Mouse (Mus musculus): Measurements from ENCODE around the gene Kifc3. TPM values are rescaled to one million over a fixed set of nuclear protein-coding genes. Genes with fewer than 3 reads are reported as not detected.

Gene Kifc3
- polyA plus RNA-seq, 1 experiment from 2014 or later = 19.8 TPM

DNA sequence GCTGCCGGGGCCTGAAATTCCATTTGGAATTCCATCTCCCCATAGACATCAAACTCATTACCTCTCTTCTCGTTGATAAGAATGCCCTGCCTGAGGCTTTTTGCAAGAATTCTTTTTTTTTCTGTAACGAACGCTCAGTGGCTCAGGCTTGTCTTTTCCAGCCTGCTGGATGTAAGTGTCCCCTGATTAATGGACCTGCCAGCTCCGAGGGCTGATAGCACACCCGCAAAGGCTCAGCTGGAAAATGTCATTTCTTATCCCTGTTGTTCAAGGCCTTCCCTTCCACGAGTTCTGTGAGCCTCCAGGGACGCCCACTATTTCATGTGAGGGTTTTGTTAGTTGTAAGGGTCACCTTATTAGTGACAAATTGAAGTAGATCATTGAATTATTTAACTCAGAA, 3.3 kb upstream of the Kifc3 start:
- Histone ChIP-seq H3K4me3 (ENCODE audit: low read length) (no peak overlapping the region), H3K27ac (ENCODE audit: low read depth, low read length) (peak overlapping the region; percentile 49; the same call in 1 of the 2 replicates), H3K4me1 (ENCODE audit: control insufficient read depth, insufficient read depth, low read length) (0 out of 2 replicates have a peak, but pooled peaks cover 3% of the 10 kb centered on the region), H3K9me3 (ENCODE audit: control insufficient read depth, low read length) (no peaks in the 10 kb centered on the region), H3K36me3 (ENCODE audit: control insufficient read depth, insufficient read depth, low read length) (no peaks in the 10 kb centered on the region), H3K27me3 (ENCODE audit: control insufficient read depth, insufficient read depth, low read length) (no peaks in the 10 kb centered on the region), H3K9ac (ENCODE audit: low read depth, low read length) (no peak overlapping the region), H3K4me2 (replicated peaks; ENCODE audit: low read depth, low read length) (no peak overlapping the region)
- WGBS = 14% methylated on average over 8 of the region's 8 CpGs
- no peak for ATAC-seq (ENCODE audit: low FRiP score, low TSS enrichment)

DNA sequence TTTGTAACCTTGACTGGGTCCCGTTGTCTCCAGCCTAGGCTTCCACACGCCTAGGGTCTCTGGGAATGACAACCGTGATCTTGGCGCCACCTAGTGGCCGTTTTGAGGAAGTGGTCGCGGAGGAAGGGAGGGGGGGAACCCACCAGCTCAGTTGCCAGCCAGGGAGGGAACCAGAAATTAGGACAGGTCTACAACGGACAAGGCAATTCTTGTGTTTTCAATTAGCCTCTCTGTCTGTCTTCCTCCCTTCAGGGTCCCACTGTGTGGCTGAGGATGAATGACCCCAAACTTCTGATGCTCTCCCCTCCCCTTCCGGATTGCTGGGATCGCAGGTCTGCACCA, 1.4 kb upstream of the Kifc3 start:
- 24% methylated on average over 9 of the region's 10 CpGs for WGBS
- Histone ChIP-seq H3K36me3 (ENCODE audit: control insufficient read depth, insufficient read depth, low read length) (no peaks in the 10 kb centered on the region), H3K9ac (ENCODE audit: low read depth, low read length) (no peak overlapping the region), H3K4me1 (ENCODE audit: control insufficient read depth, insufficient read depth, low read length) (no peaks in the 10 kb centered on the region), H3K27ac (ENCODE audit: low read depth, low read length) (no peak overlapping the region), H3K27me3 (ENCODE audit: control insufficient read depth, insufficient read depth, low read length) (no peaks in the 10 kb centered on the region), H3K4me3 (ENCODE audit: low read length) (no peak overlapping the region), H3K9me3 (ENCODE audit: control insufficient read depth, low read length) (no peaks in the 10 kb centered on the region), H3K4me2 (replicated peaks; ENCODE audit: low read depth, low read length) (no peak overlapping the region)
- peak; percentile 77 for ATAC-seq (ENCODE audit: low FRiP score, low TSS enrichment)

DNA sequence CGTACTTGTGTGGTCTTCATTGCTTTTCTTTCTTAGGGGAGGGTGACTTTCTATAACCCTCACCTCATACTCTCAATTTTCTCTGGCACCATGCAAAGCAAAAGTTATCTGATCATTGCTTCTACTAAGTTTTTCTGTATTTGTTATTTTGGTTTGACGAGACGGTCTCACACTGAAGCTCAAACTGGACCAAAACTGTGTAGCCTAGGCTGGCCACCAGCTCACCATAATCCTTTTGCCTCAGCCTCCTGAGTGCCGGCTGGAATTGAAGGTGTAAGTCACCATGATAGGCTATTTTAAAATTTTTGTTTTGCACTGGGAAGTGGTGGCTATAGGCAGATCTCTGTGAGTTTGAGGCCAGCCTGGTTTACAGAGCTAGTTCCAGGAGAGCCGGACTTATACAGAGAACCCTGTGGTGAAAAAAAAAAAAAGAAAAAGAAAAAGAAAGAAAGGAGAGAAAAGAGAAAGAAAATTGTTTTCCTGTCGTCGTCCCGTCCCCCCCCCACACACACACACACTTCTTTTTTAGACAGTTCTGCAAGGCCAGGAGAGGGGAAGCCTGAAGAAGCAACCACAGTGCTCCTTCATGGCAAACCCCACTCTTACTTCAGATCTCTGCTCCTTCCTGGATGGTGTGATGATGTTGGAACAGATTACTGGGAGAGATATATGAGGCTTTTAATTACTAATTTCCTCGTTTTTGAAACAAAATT, 870 bp upstream of the Kifc3 start:
- Histone ChIP-seq H3K4me2 (replicated peaks; ENCODE audit: low read depth, low read length) (no peak overlapping the region), H3K4me3 (ENCODE audit: low read length) (no peak overlapping the region), H3K36me3 (ENCODE audit: control insufficient read depth, insufficient read depth, low read length) (no peaks in the 10 kb centered on the region), H3K27ac (ENCODE audit: low read depth, low read length) (no peak overlapping the region), H3K4me1 (ENCODE audit: control insufficient read depth, insufficient read depth, low read length) (no peaks in the 10 kb centered on the region), H3K9me3 (ENCODE audit: control insufficient read depth, low read length) (no peaks in the 10 kb centered on the region), H3K9ac (ENCODE audit: low read depth, low read length) (no peak overlapping the region), H3K27me3 (ENCODE audit: control insufficient read depth, insufficient read depth, low read length) (no peaks in the 10 kb centered on the region)
- WGBS = 50% methylated on average over 9 of the region's 9 CpGs
- no peak for ATAC-seq (ENCODE audit: low FRiP score, low TSS enrichment)

DNA sequence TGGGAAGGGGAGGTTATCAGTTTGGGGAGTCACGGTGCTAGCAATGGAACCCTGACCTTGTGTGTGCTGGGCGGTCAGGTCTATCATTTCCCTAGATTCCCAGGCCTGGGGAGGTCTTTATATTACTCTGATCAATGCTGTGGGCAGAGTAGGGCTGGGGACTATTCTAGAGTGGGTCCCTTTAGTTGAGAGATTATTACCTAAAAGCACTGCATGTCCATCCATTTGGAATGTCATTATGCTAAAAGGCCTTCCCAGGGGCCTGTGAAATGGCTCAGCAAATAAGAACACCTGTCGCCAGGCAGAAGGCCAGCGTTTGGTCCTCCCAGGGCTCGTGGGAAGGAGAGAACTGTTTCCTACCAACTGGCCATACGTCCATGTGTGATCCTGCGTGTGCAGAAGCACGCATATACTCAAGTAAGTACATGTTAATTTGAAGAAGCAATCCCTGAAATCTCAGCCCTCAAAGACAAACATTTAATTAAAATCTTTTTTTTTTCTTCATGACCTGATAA, 499 bp downstream of the Kifc3 start:
- Histone ChIP-seq H3K4me3 (ENCODE audit: low read length) (no peak overlapping the region), H3K27me3 (ENCODE audit: control insufficient read depth, insufficient read depth, low read length) (no peaks in the 10 kb centered on the region), H3K4me1 (ENCODE audit: control insufficient read depth, insufficient read depth, low read length) (no peaks in the 10 kb centered on the region), H3K9ac (ENCODE audit: low read depth, low read length) (no peak overlapping the region), H3K36me3 (ENCODE audit: control insufficient read depth, insufficient read depth, low read length) (no peaks in the 10 kb centered on the region), H3K9me3 (ENCODE audit: control insufficient read depth, low read length) (no peaks in the 10 kb centered on the region), H3K4me2 (replicated peaks; ENCODE audit: low read depth, low read length) (no peak overlapping the region), H3K27ac (ENCODE audit: low read depth, low read length) (no peak overlapping the region)
- WGBS = 73% methylated on average over 8 of the region's 8 CpGs
- no peak for ATAC-seq (ENCODE audit: low FRiP score, low TSS enrichment)

DNA sequence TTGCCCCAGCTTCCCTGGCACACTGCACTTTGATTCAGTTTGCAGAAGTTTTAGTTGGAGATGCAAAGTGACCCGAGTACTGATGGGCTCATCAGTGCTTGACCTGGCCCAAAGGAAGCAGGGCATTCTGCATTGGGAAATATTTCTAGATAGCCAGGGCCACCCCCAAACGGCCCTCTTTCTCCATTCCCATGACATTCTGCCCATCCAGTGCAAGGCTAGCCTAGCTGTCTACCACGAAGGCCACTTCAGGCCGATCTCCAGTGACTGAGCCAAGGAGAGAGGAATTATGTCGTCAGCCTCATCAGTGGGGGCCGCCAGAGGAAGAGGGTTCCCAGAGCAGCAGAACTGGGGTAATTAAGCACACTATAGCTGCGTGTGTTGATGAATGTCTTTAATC, 1.1 kb downstream of the Kifc3 start:
- Histone ChIP-seq H3K4me2 (replicated peaks; ENCODE audit: low read depth, low read length) (no peak overlapping the region), H3K9me3 (ENCODE audit: control insufficient read depth, low read length) (no peaks in the 10 kb centered on the region), H3K27me3 (ENCODE audit: control insufficient read depth, insufficient read depth, low read length) (no peaks in the 10 kb centered on the region), H3K4me3 (ENCODE audit: low read length) (no peak overlapping the region), H3K4me1 (ENCODE audit: control insufficient read depth, insufficient read depth, low read length) (no peaks in the 10 kb centered on the region), H3K9ac (ENCODE audit: low read depth, low read length) (no peak overlapping the region), H3K27ac (ENCODE audit: low read depth, low read length) (no peak overlapping the region), H3K36me3 (ENCODE audit: control insufficient read depth, insufficient read depth, low read length) (no peaks in the 10 kb centered on the region)
- ATAC-seq (ENCODE audit: low FRiP score, low TSS enrichment) = no peak
- WGBS = 67% methylated on average over 7 of the region's 7 CpGs

DNA sequence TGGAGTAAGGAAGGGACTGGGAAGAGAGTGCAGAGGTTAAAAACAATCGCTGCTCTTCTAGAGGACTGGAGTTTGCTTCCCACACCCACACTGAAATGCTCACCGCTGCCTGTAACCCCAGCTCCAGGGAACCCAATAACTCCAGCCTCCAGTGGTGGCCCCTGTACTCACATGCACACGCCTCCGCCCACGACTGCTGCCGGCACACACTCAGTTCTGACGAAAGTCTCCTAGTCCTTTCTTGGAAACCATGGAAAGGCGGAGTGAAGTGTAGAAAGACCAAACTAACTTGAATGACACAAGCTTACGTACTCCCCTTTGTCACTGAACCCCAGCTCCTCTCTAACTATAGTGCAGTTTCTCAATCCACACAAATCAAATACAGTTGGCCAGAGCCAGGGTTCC, 2.6 kb downstream of the Kifc3 start:
- H3K27me3 ChIP-seq (ENCODE audit: control insufficient read depth, insufficient read depth, low read length) = no peaks in the 10 kb centered on the region
- no peak overlapping the region for H3K9ac ChIP-seq (ENCODE audit: low read depth, low read length)
- H3K4me1 ChIP-seq (ENCODE audit: control insufficient read depth, insufficient read depth, low read length) = no peaks in the 10 kb centered on the region
- H3K4me2 ChIP-seq (replicated peaks; ENCODE audit: low read depth, low read length) = no peak overlapping the region
- no peak for ATAC-seq (ENCODE audit: low FRiP score, low TSS enrichment)
- no peaks in the 10 kb centered on the region for H3K9me3 ChIP-seq (ENCODE audit: control insufficient read depth, low read length)
- 60% methylated on average over 9 of the region's 9 CpGs for WGBS
- H3K36me3 ChIP-seq (ENCODE audit: control insufficient read depth, insufficient read depth, low read length) = no peaks in the 10 kb centered on the region
- no peak overlapping the region for H3K4me3 ChIP-seq (ENCODE audit: low read length)
- H3K27ac ChIP-seq (ENCODE audit: low read depth, low read length) = no peak overlapping the region

DNA sequence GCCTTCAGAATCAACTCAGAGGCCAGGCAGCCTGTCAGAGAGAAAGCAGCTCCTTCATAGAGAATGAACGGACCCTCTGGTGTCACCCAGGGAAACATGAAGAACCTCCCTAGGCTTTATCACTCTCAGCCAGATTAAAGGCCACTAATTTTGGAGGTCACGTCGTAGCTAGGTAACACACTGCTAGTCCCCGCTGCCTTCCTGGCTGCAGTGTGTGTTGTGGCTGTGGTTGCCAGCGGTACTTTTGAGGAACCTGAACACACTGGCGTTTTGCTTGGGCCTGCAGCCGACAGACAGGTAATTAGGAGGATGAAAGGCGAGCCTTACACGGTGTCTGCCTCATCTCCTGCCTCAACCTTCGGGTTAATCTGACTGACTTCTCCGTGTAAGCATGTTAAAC, 6.9 kb downstream of the Kifc3 start:
- H3K9me3 ChIP-seq (ENCODE audit: control insufficient read depth, low read length) = no peaks in the 10 kb centered on the region
- no peaks in the 10 kb centered on the region for H3K27me3 ChIP-seq (ENCODE audit: control insufficient read depth, insufficient read depth, low read length)
- 62% methylated on average over 11 of the region's 11 CpGs for WGBS
- no peak overlapping the region for H3K4me2 ChIP-seq (replicated peaks; ENCODE audit: low read depth, low read length)
- no peak for ATAC-seq (ENCODE audit: low FRiP score, low TSS enrichment)
- H3K36me3 ChIP-seq (ENCODE audit: control insufficient read depth, insufficient read depth, low read length) = no peaks in the 10 kb centered on the region
- H3K27ac ChIP-seq (ENCODE audit: low read depth, low read length) = no peak overlapping the region
- no peaks in the 10 kb centered on the region for H3K4me1 ChIP-seq (ENCODE audit: control insufficient read depth, insufficient read depth, low read length)
- H3K9ac ChIP-seq (ENCODE audit: low read depth, low read length) = no peak overlapping the region
- H3K4me3 ChIP-seq (ENCODE audit: low read length) = no peak overlapping the region

DNA sequence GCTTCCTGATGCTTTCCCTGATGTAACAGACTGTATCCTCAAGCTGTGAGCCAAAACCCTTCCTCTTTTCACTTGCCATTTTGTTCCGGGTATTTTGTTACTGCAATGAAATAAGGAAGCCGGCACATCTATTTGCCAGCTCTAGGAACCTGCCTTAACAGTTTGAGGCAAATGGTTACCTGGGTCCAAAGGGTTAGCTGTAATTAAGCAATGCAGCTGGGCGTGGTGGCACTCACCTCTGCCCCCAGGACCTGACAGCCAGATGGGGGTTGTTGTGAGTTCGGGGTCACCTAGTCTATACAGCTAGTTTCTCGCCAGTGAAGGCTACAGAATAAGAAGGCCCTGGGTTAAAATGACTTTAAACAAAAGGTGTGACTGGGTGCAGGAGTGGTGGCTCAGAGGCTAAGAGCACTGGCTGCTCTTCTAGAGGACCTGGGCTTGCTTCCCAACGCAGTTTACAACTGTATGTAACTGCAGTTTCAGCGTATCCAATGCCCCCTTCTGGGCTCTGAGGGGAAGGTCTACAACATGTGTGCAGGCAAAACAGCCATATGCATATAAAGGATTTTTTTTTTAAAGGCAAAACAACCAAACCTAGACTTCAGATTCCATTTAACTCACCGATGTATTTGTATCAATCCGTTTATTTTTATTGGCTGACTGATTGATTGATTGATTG, 11.0 kb downstream of the Kifc3 start:
- H3K4me1 ChIP-seq (ENCODE audit: control insufficient read depth, insufficient read depth, low read length) = no peaks in the 10 kb centered on the region
- WGBS = 87% methylated on average over 9 of the region's 9 CpGs
- H3K27me3 ChIP-seq (ENCODE audit: control insufficient read depth, insufficient read depth, low read length) = no peaks in the 10 kb centered on the region
- H3K4me2 ChIP-seq (replicated peaks; ENCODE audit: low read depth, low read length) = no peak overlapping the region
- no peak overlapping the region for H3K27ac ChIP-seq (ENCODE audit: low read depth, low read length)
- no peaks in the 10 kb centered on the region for H3K36me3 ChIP-seq (ENCODE audit: control insufficient read depth, insufficient read depth, low read length)
- H3K4me3 ChIP-seq (ENCODE audit: low read length) = no peak overlapping the region
- no peaks in the 10 kb centered on the region for H3K9me3 ChIP-seq (ENCODE audit: control insufficient read depth, low read length)
- ATAC-seq (ENCODE audit: low FRiP score, low TSS enrichment) = no peak
- H3K9ac ChIP-seq (ENCODE audit: low read depth, low read length) = no peak overlapping the region

DNA sequence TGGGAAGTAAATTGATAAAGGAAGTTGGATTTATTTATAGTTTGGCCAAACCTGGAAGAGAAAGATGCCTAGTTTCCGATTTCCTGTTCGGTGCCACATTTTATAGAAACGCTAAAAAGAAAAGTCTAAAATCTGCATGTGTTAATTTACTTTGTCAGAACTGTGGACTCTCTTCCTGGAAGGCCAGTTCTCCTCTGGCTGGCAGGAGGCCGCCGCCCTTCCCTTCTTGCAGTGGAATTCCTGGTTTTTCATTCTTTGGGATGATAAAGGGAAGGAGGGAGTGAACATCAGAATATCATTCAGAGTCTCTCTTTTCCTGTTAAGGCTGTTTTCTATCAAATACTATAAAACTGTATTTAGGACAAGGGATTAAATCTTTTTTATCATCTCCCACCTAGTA, 15.0 kb downstream of the Kifc3 start:
- Histone ChIP-seq H3K36me3 (ENCODE audit: control insufficient read depth, insufficient read depth, low read length) (no peaks in the 10 kb centered on the region), H3K27ac (ENCODE audit: low read depth, low read length) (no peak overlapping the region), H3K4me1 (ENCODE audit: control insufficient read depth, insufficient read depth, low read length) (no peaks in the 10 kb centered on the region), H3K4me3 (ENCODE audit: low read length) (no peak overlapping the region), H3K9me3 (ENCODE audit: control insufficient read depth, low read length) (no peaks in the 10 kb centered on the region), H3K4me2 (replicated peaks; ENCODE audit: low read depth, low read length) (no peak overlapping the region), H3K9ac (ENCODE audit: low read depth, low read length) (no peak overlapping the region), H3K27me3 (ENCODE audit: control insufficient read depth, insufficient read depth, low read length) (no peaks in the 10 kb centered on the region)
- ATAC-seq (ENCODE audit: low FRiP score, low TSS enrichment) = no peak
- WGBS = 66% methylated on average over 5 of the region's 5 CpGs
